Mouse (Mus musculus): Measurements from ENCODE around the gene Hnrnpr.

DNA sequence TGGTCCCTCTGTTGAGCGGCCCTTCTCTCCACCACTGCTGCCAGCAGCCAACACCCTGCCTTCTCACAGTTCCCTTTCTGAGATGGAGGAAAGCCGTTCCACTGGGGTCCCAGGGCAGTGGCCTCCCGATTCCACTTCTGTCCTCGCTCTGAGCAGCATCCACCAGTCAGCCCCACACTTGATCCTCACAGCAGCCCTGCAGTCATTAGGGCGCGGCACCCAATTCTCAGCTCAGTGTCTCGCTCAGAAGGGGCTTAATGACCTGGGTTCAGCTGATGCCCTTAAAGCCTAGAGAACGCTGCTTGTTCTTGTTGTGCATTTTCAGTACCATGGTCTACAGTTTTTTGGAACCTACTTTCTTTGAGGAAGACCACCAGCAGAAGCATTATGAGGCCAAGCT is 29.6 kb upstream of the Hnrnpr start:
- no peak for TF ChIP-seq CTCF (IDR thresholded peaks at IDR 0.05; ENCODE audit: control insufficient read depth, insufficient read depth, insufficient replicate concordance, low read depth, low read length)
- no peak for TF ChIP-seq POLR2A (IDR thresholded peaks at IDR 0.05; ENCODE audit: control insufficient read depth, low read depth, low read length)

All from testis, adult 2 months (tissue).